Mouse (Mus musculus): ENCODE measurements at regions not wholly inside any gene's neighbourhood (a gene's known extent, or its start where the extent isn't known, plus 50 kb on each side); places are given as distances from the start of the nearest gene placed in this dataset.

- no peak for DNase-seq (ENCODE audit: low spot score)
Measured at GRCm38 (mm10) chr13:110540543-110541265, 145.9 kb downstream of the Plk2 start.

GRCm38 (mm10) chr13:110541288-110542148 is 146.7 kb downstream of the Plk2 start:
- no peak for DNase-seq (ENCODE audit: low spot score)

DNA sequence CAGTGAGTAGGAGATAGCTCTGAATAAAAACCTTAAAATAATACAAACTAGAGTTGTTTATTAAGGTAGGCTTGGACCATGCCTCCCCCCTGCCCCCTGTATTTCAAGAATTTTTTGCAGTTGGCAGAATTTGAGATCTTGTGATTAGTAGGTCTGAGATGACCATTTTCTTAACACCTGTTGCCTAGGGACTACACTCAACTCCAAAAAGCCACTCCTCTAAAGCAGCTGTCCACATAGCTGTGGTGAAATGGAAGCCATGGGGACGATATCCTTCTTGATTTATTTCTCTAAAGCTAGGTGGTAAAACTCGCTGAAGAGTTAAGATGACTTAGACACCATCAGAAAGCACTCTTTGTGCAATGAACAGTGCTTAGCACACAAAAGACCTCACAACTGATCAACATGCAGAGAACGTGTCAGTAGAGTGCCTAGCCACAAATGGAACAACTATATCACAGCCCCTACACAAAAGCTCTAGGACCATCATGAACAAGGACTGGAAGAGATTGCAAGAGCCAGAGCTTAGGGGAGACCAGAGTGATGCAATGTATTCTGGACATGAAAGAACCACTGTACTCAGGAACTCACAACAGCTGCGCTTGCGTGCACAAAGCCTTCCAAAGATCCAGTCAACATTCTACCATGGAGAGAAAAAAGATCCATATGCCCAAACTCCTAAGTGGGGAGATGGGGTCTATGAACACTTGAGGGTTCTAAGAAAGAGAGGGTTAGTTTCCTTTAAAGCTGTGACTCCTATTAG is 147.6 kb downstream of the Plk2 start:
- DNase-seq (ENCODE audit: low spot score): no peak

- no peak for DNase-seq (ENCODE audit: low spot score)
Measured at GRCm38 (mm10) chr13:110545454-110545853, 150.6 kb downstream of the Plk2 start.

DNA sequence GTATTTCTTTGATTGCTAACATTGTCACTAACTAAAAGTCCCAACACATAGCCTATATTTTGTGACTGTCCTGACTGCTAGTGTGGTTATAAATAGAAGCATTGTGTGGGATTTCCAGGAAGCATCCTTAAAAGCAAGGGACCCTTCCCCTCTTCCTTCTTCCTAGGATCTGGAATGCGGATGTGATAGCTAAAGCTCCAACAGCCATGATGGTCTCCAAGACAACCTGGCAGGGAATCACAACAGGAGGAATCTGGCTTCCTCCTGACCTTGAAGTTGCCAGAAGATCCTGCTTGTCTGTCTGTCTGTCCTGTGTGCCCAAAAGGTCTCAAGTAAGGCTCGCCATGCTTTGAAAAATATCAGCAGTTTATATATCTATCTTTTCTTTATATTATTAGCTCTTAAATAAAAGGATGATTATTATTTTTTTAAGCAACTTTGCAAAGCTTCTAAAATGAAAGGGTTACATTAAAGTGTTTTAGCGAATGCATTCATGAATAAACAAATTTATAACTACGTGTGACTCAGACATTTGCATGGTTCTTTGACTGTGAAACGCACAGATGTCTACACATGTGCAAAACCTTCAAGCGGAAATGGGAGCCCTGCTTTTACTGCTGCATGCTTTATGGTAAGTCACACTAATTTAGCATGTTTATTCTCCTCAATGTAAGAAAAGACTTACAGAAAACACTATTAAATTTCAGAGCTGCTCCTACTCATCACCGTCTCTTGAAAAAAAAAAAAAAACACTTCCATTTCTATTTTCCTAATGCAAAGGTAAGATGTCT is 160.9 kb downstream of the Plk2 start:
- no peak for DNase-seq (ENCODE audit: low spot score)

DNA sequence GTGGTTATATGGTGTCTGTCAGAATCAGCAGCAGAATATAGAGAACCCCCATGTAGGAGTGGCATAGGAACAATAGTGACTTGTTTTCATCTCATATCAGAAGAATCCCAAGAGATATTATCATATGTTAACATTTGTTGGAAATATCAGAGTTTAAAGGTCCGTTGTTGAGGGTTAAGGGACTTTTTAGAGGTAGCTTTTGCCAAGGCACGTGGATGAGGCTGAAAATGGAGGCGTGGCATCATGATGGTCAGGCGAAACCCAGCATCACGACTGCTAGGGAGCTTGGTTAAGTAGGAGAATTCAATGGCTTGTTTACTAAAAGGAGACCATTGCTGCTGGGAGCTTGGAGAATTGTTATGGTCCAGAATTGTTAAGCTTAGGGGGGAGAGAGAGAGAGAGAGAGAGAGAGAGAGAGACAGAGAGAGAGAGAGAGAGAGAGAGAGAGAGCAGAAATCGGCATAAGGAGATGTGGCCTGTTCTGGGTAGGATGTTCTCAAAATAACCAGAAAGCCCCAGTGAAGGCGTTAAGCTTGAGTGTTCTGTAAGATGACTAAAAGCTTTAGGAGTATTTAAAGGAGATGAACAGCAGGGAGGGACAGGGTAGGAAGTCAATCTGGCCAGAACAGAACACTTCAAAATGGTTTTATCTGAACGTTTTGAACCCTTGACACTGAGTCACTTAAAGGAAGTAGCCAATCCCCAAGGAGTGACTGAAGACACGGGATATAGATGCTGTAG is 161.7 kb downstream of the Plk2 start:
- DNase-seq (ENCODE audit: low spot score): no peak

GRCm38 (mm10) chr13:110557930-110558727 is 163.3 kb downstream of the Plk2 start:
- DNase-seq (ENCODE audit: low spot score): no peak

DNA sequence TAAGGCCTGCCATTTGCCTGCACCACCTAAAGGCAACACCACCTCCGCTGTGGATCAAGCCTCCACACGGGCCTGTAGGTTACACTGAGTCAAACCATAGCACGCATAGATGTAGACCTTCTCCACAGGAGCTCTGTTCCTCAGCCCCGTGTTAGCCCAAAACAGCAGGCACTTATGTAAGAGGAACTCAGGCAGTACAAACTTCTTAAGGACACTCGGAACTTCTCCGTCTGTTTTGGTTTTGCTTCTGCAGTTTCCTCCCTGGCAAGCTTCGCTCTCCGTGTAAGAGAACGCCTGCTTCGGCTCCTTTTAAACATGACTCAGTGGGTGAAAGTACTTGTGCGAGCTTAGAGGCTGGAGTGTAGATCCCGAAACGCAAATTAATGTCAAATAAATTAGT is 165.7 kb downstream of the Plk2 start:
- no peak for DNase-seq (ENCODE audit: low spot score)

GRCm38 (mm10) chr13:110562499-110562898 is 167.7 kb downstream of the Plk2 start:
- DNase-seq (ENCODE audit: low spot score): no peak

GRCm38 (mm10) chr13:110562902-110563301 is 168.1 kb downstream of the Plk2 start:
- DNase-seq (ENCODE audit: low spot score): no peak

DNA sequence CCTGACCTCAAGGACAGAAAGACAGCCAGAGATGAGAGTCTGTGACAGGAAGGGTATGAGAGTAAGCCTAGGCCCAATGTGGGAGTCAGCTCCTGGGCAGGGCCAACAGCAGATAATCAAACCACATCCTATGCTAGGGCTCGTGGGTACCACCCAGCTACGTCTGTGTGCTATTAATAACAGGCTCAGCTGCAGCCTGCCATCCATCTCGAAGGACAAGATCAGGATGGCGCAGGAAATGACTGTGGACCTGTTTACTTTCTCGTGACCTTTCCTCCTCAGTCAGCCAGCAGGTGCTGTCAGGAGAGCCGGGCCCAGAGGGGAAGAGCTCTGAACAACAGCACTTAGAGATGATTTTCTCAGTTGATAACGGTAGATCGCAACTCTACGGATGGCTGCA is 169.1 kb downstream of the Plk2 start:
- peak; percentile 41 for DNase-seq (ENCODE audit: low spot score)

- DNase-seq (ENCODE audit: low spot score): no peak
Measured at GRCm38 (mm10) chr13:110568482-110569179, 173.8 kb downstream of the Plk2 start.

- DNase-seq (ENCODE audit: low spot score): no peak
Measured at GRCm38 (mm10) chr13:110569180-110569512, 174.3 kb downstream of the Plk2 start.

GRCm38 (mm10) chr13:110570386-110570785 is 175.5 kb downstream of the Plk2 start:
- no peak for DNase-seq (ENCODE audit: low spot score)

GRCm38 (mm10) chr13:110573360-110574065 is 178.7 kb downstream of the Plk2 start:
- DNase-seq (ENCODE audit: low spot score): no peak

DNA sequence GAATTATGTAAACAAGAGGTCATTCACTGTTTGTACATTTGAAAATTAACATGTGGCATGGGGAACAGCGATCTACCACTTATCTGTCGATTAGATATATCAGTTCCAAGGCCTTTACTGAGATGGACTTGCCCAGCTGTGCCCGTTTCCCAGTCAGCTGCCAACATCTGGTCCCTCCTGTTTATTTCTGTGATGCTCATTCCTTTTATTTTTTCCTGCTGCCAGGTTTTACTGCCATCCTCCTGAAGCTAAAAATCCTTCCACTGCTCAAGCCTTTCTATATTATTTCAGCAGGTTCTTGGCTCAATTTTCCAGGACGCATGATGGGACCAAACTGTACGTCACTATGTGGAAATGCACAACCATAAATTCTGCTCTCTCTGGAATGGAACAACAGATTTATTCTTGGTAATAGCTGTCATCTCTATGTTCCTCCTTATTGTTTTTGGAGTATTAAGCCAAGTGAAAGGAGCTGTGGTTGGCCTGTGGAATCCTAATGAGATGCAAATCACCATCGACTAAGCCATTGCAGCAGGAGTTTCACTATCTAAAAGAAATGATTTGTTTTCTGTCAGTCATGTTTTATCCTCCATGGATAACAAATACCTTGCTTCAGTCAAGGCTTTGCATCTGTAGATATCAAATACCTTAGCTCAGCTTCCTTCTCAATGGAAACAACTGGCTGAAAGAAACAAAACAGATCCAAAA is 180.1 kb downstream of the Plk2 start:
- DNase-seq (ENCODE audit: low spot score): no peak

DNA sequence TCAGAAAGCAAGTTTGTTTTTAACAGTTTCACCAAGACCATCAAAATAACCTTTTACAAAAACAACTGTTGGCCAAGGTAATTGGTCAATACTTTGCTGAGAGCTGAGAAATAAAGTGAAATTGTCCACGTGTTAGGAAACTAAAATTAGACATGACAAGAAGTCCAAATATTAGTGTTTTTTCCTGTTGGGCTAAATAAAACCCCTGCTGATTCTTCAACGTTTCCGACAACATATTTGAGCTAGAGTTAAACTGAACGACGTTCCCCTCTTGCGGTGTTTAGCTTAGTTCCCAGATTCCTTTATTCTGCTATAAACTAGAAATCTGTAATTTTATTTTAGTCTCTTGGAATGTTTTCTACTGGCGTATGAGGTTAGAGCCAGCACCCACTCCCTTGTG is 183.3 kb downstream of the Plk2 start:
- no peak for DNase-seq (ENCODE audit: low spot score)

GRCm38 (mm10) chr13:110580166-110580565 is 185.3 kb downstream of the Plk2 start:
- no peak for DNase-seq (ENCODE audit: low spot score)
